Mouse (Mus musculus) stomach, postnatal 0 days (tissue): ENCODE measurements around the gene Zbtb43. TPM values are rescaled to one million over a fixed set of nuclear protein-coding genes. Genes with fewer than 3 reads are reported as not detected.

ENCODE experiments used
- ATAC-seq: fragments of 200-750 bp; cut with Nextera tagmentation; 2 replicates; pipeline ENCODE4 v1.8.0; 2017; ENCODE audit not compliant: low FRiP score, low TSS enrichment
- DNase-seq: peaks from one replicate; pipeline ENCODE4 v3.0.0-alpha.2; 2016; ENCODE audit warnings: low spot score
- H3K27ac ChIP-seq: fragments of 300-500 bp; sonication (generic); replicated peaks from 2 replicates; pipeline ENCODE4 v1.5.1; 2014; ENCODE audit warnings: mild to moderate bottlenecking, control low read depth
- H3K27me3 ChIP-seq: fragments of 300-500 bp; sonication (generic); 2 replicates; pipeline ENCODE4 v1.6.1; 2014; ENCODE audit warnings: low read length; ENCODE audit not compliant: control insufficient read depth, insufficient read depth
- H3K36me3 ChIP-seq: fragments of 300-500 bp; sonication (generic); 2 replicates; pipeline ENCODE4 v1.6.1; 2014; ENCODE audit warnings: low read length, mixed read lengths; ENCODE audit not compliant: control insufficient read depth, insufficient read depth
- H3K4me1 ChIP-seq: fragments of 300-500 bp; sonication (generic); replicated peaks from 2 replicates; pipeline ENCODE4 v1.6.1; 2014; ENCODE audit warnings: antibody characterized with exemption; ENCODE audit not compliant: control insufficient read depth, insufficient read depth
- H3K4me2 ChIP-seq: fragments of 300-500 bp; sonication (generic); replicated peaks from 2 replicates; pipeline ENCODE4 v1.6.1; 2014; ENCODE audit warnings: low read depth, mild to moderate bottlenecking, control low read depth, moderate library complexity
- H3K4me3 ChIP-seq: fragments of 300-500 bp; sonication (generic); 2 replicates; pipeline ENCODE4 v1.5.1; 2014; ENCODE audit warnings: low read depth, low read length, control low read depth
- H3K9ac ChIP-seq: fragments of 300-500 bp; sonication (generic); 2 replicates; pipeline ENCODE4 v1.6.1; 2014; ENCODE audit warnings: mild to moderate bottlenecking, low read length, control low read depth, mixed read lengths
- H3K9me3 ChIP-seq: fragments of 300-500 bp; sonication (generic); 2 replicates; pipeline ENCODE4 v1.6.1; 2016; ENCODE audit warnings: low read length; ENCODE audit not compliant: control insufficient read depth
- CTCF ChIP-seq: IDR thresholded peaks from 2 replicates; pipeline ENCODE4 v1.5.1; 2016; ENCODE audit warnings: antibody characterized with exemption, low read depth, mild to moderate bottlenecking, moderate library complexity
- EP300 ChIP-seq: optimal IDR thresholded peaks from 2 replicates; pipeline ENCODE3; 2016; ENCODE audit warnings: antibody characterized with exemption
- WGBS: fragments of 180-500 bp; shearing (Covaris S2); extraction: QIAGEN DNeasy Blood & Tissue Kit; methylation state at CpG from one replicate; pipeline ENCODE4 v1.1.7; 2014; 5-methylcytosine and 5-hydroxymethylcytosine counted together
- polyA plus RNA-seq: library from polyadenylated mRNA; unstranded; fragments of >200 nt; fragmentation: Nextera tagmentation; extraction: Ambion mirVana; gene quantifications from 2 replicates; pipeline ENCODE4 v1.2.1, GENCODE M21; 2015

Gene Zbtb43
- polyA plus RNA-seq, 1 experiment from 2014 or later = 12.9 TPM

DNA sequence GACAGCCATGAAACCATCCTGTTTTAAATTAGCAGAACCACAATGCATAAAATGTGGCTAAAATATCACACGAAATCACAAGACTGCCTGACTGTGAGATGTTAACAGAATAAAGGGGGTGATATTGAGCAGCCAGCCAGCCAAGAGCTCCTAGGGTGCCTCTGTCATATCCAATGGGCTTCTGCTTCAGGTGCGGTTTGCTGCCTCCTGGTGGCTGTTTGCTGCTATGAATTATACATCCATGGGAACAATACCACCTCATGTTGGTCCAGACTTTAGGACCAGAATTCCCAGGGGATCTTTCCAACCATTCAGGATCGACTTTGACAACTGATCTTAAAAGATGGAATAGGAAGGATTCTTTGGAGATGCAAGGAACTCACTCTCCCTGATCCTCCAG is 27.3 kb upstream of the Zbtb43 start:
- WGBS = 50% methylated on average over 3 of the region's 3 CpGs
- no peak overlapping the region for H3K27ac ChIP-seq
- no peaks in the 10 kb centered on the region for H3K36me3 ChIP-seq
- TF ChIP-seq EP300 (no peak), CTCF (peak; percentile 47)
- no peak for DNase-seq
- no peak for ATAC-seq
- H3K9ac ChIP-seq = no peak overlapping the region
- no peak overlapping the region for H3K4me3 ChIP-seq
- H3K9me3 ChIP-seq = no peaks in the 10 kb centered on the region
- H3K4me1 ChIP-seq = no peaks in the 10 kb centered on the region
- no peaks in the 10 kb centered on the region for H3K27me3 ChIP-seq
- H3K4me2 ChIP-seq = no peak overlapping the region

DNA sequence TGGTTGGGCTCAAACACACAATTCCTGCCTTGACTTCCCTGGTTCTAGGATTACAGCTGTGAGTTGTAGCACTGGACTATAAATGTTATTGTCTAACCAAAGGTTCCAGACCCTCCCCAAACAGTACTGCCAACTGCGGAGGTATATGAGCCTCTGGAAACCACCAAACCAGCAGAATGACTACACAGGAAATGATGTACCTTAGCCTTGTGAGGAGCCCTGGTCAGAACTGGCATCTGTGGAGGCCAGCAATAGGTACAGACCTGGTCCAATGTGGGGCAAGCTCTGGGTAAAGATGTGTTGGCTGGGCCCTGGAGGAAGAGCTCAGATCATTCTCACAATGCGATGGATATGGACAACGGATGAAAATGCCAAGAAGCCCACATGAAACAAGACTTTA is 23.7 kb upstream of the Zbtb43 start:
- WGBS = 85% methylated on average over 3 of the region's 3 CpGs
- Histone ChIP-seq H3K4me2 (no peak overlapping the region), H3K9ac (no peak overlapping the region), H3K9me3 (no peaks in the 10 kb centered on the region), H3K27ac (no peak overlapping the region), H3K4me3 (no peak overlapping the region), H3K36me3 (no peaks in the 10 kb centered on the region), H3K27me3 (no peaks in the 10 kb centered on the region), H3K4me1 (no peaks in the 10 kb centered on the region)
- TF ChIP-seq EP300 = no peak
- no peak for TF ChIP-seq CTCF
- no peak for DNase-seq
- ATAC-seq = no peak

DNA sequence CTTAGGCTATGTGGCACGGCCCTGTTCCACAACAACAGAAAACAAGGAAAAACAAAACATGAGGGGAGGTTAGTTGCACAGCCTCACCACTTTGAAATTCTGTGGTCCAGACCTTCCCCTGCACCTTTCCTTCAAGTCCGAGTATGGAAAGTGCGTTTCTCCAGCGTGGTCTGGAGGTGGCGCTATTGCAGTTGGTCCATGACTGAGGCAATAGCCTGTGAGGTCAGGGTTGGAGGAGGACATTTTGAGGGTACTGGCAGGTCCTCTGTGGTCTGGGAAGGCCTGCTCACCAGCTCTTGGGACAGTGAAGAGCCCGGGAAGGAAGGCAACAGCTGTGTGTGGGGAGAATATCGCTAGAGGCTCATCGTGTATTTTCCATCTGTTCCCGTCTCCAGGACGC is 21.2 kb upstream of the Zbtb43 start:
- Histone ChIP-seq H3K9ac (no peak overlapping the region), H3K4me3 (no peak overlapping the region), H3K27ac (no peak overlapping the region), H3K36me3 (no peaks in the 10 kb centered on the region), H3K4me2 (no peak overlapping the region), H3K27me3 (no peaks in the 10 kb centered on the region), H3K4me1 (no peaks in the 10 kb centered on the region), H3K9me3 (no peaks in the 10 kb centered on the region)
- TF ChIP-seq EP300 = no peak
- TF ChIP-seq CTCF = peak; percentile 66
- DNase-seq = no peak
- 47% methylated on average over 10 of the region's 10 CpGs for WGBS
- no peak for ATAC-seq

DNA sequence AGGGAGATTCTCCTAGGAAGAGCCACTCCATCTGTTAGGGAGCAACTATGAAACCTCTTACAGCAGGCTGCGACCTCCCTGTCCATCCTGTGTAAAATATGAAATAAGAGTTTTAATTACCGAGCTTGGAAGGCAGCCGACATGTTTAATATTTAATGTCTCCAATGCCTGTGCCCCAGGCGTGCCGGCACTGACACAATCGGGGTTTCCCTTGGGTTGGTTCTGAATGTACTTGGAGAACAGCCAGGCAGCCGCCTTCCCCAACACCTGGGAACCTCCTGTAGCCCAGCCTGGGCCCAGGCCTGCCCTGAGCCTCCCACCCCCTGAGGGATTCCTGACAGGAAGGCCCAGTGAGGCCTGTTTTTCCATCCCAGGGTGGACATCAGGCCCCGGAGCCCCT is 19.0 kb upstream of the Zbtb43 start:
- DNase-seq (no peak), ATAC-seq (no peak)
- no peak overlapping the region for H3K9ac ChIP-seq
- 59% methylated on average over 8 of the region's 8 CpGs for WGBS
- H3K4me3 ChIP-seq = no peak overlapping the region
- TF ChIP-seq EP300 (no peak), CTCF (no peak)
- H3K4me1 ChIP-seq = no peaks in the 10 kb centered on the region
- no peaks in the 10 kb centered on the region for H3K36me3 ChIP-seq
- no peaks in the 10 kb centered on the region for H3K27me3 ChIP-seq
- no peak overlapping the region for H3K27ac ChIP-seq
- no peaks in the 10 kb centered on the region for H3K9me3 ChIP-seq
- H3K4me2 ChIP-seq = no peak overlapping the region

DNA sequence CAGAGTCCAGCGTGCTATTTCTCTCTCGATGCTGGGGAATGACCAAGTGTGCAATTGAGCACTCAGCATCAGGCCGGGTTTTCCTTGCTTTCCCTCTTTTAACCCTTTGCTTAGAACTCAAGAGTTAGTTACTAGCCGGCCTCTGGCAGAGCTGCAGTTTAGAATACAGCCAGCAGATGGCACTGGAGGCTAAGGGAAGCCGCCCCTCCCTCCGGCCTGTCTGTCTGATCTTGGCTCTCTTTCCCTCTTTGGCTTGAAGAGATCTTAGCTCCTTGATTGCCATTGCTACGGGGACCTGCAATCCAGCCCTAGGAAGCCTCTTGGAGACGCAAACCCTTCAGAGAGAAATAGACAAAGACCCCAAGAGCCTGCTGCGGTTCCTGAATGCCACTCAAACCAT is 18.5 kb upstream of the Zbtb43 start:
- WGBS = 7% methylated on average over 9 of the region's 9 CpGs
- Histone ChIP-seq H3K27ac (no peak overlapping the region), H3K9ac (no peak overlapping the region), H3K4me3 (no peak overlapping the region), H3K27me3 (no peaks in the 10 kb centered on the region), H3K9me3 (no peaks in the 10 kb centered on the region), H3K4me1 (no peaks in the 10 kb centered on the region), H3K4me2 (no peak overlapping the region), H3K36me3 (no peaks in the 10 kb centered on the region)
- DNase-seq (peak; percentile 76), ATAC-seq (0 out of 2 replicates have a peak, but pooled peaks have one; percentile 29)
- TF ChIP-seq EP300 = no peak
- TF ChIP-seq CTCF = peak; percentile 95

DNA sequence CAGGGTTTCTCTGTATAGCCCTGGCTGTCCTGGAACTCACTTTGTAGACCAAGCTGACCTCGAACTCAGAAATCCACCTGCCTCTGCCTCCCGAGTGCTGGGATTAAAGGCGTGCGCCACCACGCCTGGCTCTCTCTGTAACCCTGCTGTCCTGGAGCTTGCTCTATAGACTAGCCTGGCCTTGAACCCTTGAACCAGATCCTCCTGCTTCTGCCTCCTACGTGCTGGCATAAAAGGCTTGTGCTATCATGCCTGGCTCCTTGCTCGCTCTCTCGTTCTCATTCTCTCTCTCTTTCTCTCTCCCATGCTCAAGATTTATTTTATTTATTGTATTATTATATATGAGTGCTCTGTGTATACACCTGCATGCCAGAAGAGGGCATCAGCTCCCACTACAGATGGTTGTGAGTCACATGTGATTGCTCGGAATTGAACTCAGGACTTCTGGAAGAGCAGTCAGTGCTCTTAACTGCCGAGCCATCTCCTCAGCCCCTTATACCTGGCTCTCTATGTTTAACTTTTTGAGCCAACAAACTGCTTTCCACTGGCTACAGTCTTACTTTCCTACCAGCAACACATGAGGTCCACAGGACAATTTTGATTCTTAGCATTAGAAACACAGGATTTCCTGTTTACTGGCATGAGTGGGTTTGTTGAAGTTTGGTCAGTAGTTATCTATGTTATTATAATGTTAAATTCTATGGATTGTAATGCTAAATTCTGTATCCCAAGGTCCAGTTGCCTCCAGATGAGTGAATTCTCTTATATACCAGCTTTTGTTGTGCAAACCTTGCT is 9.8 kb upstream of the Zbtb43 start:
- Histone ChIP-seq H3K36me3 (no peaks in the 10 kb centered on the region), H3K27me3 (no peaks in the 10 kb centered on the region), H3K4me2 (no peak overlapping the region), H3K9me3 (no peaks in the 10 kb centered on the region), H3K9ac (no peak overlapping the region), H3K4me3 (no peak overlapping the region), H3K4me1 (no peaks in the 10 kb centered on the region), H3K27ac (no peak overlapping the region)
- no peak for DNase-seq
- no peak for ATAC-seq
- TF ChIP-seq CTCF = peak; percentile 15; the same call in 1 of the 2 replicates
- no peak for TF ChIP-seq EP300
- WGBS = 79% methylated on average over 10 of the region's 10 CpGs
